Mouse (Mus musculus): Measurements from ENCODE around the gene Wnk4. TPM values are rescaled to one million over a fixed set of nuclear protein-coding genes. Genes with fewer than 3 reads are reported as not detected.

Gene Wnk4
- polyA plus RNA-seq, 1 experiment from 2014 or later = 6.2 TPM

DNA sequence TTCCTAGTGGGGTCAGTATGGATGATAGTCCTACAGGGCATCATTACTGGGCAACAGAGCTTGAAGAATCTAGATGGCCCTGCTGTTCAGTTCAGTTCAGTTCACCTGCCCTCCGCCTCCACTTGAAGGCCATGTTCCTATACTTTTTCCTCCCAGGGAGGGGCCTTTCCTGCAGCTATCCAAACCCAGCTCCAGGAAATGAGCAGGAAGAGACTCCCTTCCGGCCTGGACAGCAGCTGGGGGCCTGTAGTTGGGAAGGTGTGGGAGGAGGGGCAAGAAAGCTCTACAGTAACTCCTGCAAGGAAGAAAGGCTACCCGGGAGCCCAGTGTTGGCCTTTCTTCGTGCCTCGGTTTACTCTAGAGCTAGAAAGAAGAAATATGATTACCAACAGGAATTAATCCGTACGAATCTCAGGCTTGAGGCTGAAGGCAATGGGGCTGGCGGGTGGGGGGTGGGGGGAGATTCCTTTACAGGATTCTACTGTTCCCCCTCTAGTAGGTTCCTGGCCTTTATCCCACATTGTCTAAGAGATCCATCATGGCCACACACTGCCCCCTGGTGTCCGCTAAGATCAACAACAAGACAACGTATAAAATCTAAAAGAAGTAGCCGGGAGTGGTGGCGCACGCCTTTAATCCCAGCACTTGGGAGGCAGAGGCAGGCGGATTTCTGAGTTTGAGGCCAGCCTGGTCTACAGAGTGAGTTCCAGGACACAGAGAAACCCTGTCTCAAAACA is 11.9 kb upstream of the Wnk4 start:
- Histone ChIP-seq H3K4me3 (peak overlapping the region; percentile 70; the same call in 1 of the 2 replicates), H3K27ac (peak overlapping the region; percentile 64; the same call in 1 of the 2 replicates), H3K9me3 (replicated peaks) (no peaks in the 10 kb centered on the region), H3K4me1 (peaks cover 52% of the 10 kb centered on the region), H3K36me3 (no peaks in the 10 kb centered on the region), H3K27me3 (ENCODE audit: low read depth, poor library complexity, severe bottlenecking) (peaks cover 33% of the 10 kb centered on the region)
- WGBS = 28% methylated on average over 14 of the region's 14 CpGs
- peak; percentile 73 for DNase-seq (ENCODE audit: low spot score)

DNA sequence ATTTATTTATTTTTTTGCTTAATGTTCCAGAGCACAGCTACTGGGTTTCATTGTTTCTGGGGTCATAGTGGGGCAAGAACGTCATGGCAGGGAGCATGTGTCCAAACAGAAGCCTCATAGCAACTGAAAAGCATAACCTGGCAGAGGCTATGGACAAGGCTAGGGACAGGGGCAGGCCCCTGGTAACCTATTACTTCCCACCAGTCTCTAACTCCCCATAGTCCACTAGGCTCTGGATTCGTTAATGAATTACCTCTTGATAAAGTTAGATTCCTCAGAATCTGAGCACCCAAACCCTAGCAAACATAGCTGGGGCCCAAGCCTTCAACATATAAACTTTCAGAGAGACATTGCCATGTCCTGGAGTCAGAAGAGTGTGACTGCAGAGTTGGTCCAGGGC is 9.3 kb upstream of the Wnk4 start:
- peaks cover 6% of the 10 kb centered on the region for H3K36me3 ChIP-seq
- H3K9me3 ChIP-seq (replicated peaks) = no peaks in the 10 kb centered on the region
- DNase-seq (ENCODE audit: low spot score) = no peak
- H3K27me3 ChIP-seq (ENCODE audit: low read depth, poor library complexity, severe bottlenecking) = peaks cover 24% of the 10 kb centered on the region
- no peak overlapping the region for H3K27ac ChIP-seq
- peaks cover 40% of the 10 kb centered on the region for H3K4me1 ChIP-seq
- H3K4me3 ChIP-seq = no peak overlapping the region
- WGBS = 79% methylated on average over 2 of the region's 2 CpGs

DNA sequence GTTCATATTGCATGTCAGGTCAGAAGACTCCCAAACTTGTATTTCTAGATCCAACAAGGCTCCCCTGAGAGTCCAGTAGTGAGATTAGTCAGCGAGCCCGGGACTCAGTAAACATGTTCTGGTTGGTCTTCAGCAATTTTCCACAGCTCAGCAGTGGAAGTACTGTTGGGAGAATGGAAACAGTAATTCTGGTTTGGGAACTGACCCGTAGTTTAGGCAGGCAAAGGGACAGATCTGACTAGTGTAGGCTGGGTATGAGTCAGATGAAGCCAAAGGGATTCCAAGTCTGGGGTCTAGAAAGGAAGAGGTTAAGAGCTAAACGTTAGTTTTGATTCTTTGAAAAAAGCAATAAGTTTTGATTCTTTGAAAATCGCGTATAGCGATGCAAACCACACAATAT is 7.4 kb upstream of the Wnk4 start:
- H3K36me3 ChIP-seq = peaks cover 23% of the 10 kb centered on the region
- no peaks in the 10 kb centered on the region for H3K9me3 ChIP-seq (replicated peaks)
- peaks cover 26% of the 10 kb centered on the region for H3K4me1 ChIP-seq
- DNase-seq (ENCODE audit: low spot score) = peak; percentile 33
- H3K27me3 ChIP-seq (ENCODE audit: low read depth, poor library complexity, severe bottlenecking) = peaks cover 6% of the 10 kb centered on the region
- peak overlapping the region; percentile 94 for H3K27ac ChIP-seq
- H3K4me3 ChIP-seq = peak overlapping the region; percentile 95
- WGBS = 17% methylated on average over 7 of the region's 7 CpGs

DNA sequence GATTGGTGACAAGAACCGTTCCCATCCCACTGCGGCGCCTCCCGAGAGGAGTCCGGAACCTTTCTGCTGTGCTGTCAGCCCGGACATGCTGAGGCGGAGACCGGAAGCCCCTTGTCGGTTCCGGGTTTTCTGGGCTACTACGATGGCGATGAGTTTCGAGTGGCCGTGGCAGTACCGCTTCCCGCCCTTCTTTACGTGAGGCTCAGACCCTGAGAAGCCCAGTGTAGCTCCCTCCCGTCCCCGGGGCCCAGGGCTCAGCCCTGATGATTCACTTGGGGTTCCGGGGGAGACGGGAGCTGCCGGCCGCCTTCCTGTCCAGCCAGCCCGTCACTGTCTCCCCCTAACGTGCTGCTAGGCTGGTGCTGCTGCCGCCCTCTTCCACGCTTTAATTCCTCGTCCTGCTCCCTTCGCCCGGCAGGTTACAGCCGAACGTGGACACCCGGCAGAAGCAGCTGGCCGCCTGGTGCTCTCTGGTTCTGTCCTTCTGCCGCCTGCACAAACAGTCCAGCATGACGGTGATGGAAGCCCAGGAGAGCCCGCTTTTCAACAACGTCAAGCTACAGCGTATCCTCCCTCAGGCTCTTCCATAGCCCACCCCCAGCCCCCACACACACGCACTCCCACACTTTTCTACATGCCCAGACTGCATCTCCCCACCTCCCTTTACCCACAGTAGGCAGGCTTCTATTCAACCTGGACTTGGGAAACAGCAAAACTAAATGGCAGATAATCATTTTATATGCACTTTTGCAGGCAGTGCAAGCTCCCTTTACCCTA is 6.6 kb upstream of the Wnk4 start, which contains the start of gene Vps25:
TSS of gene Vps25 (plus strand) at position 95 of the 777 bp plus-strand sequence.
- H3K9me3 ChIP-seq (replicated peaks) = no peaks in the 10 kb centered on the region
- H3K27me3 ChIP-seq (ENCODE audit: low read depth, poor library complexity, severe bottlenecking) = no peaks in the 10 kb centered on the region
- peak within 1 kb of the TSS; percentile 94 for H3K27ac ChIP-seq
- peak within 1 kb of the TSS; percentile 95 for H3K4me3 ChIP-seq
- H3K4me1 ChIP-seq = peaks cover 28% of the 10 kb centered on the region
- peaks cover 28% of the 10 kb centered on the region for H3K36me3 ChIP-seq
- DNase-seq (ENCODE audit: low spot score) = peak; percentile 91
- WGBS = under 1% methylated on average over 40 of the region's 40 CpGs

DNA sequence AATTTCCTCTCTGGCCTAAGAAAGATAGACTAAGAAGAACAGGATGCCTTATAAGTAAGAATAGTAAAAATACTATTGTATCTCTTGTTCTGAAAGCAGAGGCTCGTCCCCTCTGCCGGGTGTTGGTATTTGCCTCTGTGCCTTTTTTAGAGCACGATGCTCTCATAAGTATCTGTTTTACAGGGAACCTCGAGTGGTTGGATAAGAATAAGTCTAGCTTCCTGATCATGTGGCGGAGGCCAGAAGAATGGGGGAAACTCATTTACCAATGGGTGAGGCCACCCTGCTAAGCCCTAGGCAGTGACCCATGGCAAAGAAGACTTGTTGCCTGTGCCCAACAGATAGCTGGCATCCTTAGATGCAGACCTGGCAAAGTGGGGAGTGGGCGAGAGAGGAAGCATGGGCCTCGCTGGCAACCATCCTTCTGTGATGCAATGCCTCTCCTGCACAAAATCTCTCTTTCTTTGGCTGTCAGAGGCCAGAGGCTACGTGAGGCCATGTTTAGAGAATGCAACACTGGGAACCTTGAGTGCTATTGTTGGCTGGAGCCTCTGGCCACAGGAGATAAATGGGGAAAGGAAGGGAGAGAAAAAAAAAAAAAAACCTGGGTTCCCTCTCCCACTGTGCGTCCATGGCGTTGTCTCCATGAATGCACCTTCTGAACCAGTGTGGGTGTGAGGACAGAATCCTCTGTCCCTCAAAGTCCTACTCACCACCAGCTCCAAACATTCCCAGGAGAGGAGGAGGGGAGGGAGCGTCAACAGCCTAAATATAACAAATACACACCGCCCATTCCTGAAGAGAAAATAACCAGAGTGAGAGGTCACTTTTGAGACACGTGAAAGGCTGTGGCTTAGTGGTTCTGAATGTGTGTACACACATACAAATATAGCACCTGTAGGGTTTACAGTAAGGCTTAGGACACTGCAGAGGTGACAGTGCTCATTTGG is 4.3 kb upstream of the Wnk4 start:
- 0 out of 2 replicates have a peak, but pooled peaks cover 6% of the 10 kb centered on the region for H3K27me3 ChIP-seq (ENCODE audit: low read depth, poor library complexity, severe bottlenecking)
- peaks cover 35% of the 10 kb centered on the region for H3K36me3 ChIP-seq
- H3K4me1 ChIP-seq = peaks cover 51% of the 10 kb centered on the region
- no peak for DNase-seq (ENCODE audit: low spot score)
- H3K9me3 ChIP-seq (replicated peaks) = no peaks in the 10 kb centered on the region
- H3K27ac ChIP-seq = no peak overlapping the region
- H3K4me3 ChIP-seq = no peak overlapping the region
- 94% methylated on average over 13 of the region's 13 CpGs for WGBS

- Histone ChIP-seq H3K36me3 (peaks cover 35% of the 10 kb centered on the region), H3K4me1 (peaks cover 67% of the 10 kb centered on the region), H3K4me3 (peak overlapping the region; percentile 67), H3K27me3 (ENCODE audit: low read depth, poor library complexity, severe bottlenecking) (peaks cover 38% of the 10 kb centered on the region), H3K9me3 (replicated peaks) (no peaks in the 10 kb centered on the region), H3K27ac (peak overlapping the region; percentile 84)
- DNase-seq (ENCODE audit: low spot score) = no peak
- 26% methylated on average over 6 of the region's 6 CpGs for WGBS
These were observed 1.1 kb upstream of the Wnk4 start for GRCm38 (mm10) chr11:101259261-101259712.

- H3K4me3 ChIP-seq = peak overlapping the region; percentile 67
- under 1% methylated on average over 30 of the region's 30 CpGs for WGBS
- peak overlapping the region; percentile 84 for H3K27ac ChIP-seq
- peaks cover 31% of the 10 kb centered on the region for H3K36me3 ChIP-seq
- peaks cover 72% of the 10 kb centered on the region for H3K4me1 ChIP-seq
- H3K27me3 ChIP-seq (ENCODE audit: low read depth, poor library complexity, severe bottlenecking) = peaks cover 54% of the 10 kb centered on the region
- no peaks in the 10 kb centered on the region for H3K9me3 ChIP-seq (replicated peaks)
- DNase-seq (ENCODE audit: low spot score) = peak; percentile 61
These were observed 536 bp downstream of the Wnk4 start for GRCm38 (mm10) chr11:101260826-101261380.

- peak overlapping the region; percentile 67 for H3K4me3 ChIP-seq
- peaks cover 69% of the 10 kb centered on the region for H3K27me3 ChIP-seq (ENCODE audit: low read depth, poor library complexity, severe bottlenecking)
- DNase-seq (ENCODE audit: low spot score) = peak; percentile 53
- H3K27ac ChIP-seq = peak overlapping the region; percentile 12; the same call in 1 of the 2 replicates
- peaks cover 72% of the 10 kb centered on the region for H3K4me1 ChIP-seq
- 1% methylated on average over 24 of the region's 24 CpGs for WGBS
- H3K36me3 ChIP-seq = peaks cover 17% of the 10 kb centered on the region
- no peaks in the 10 kb centered on the region for H3K9me3 ChIP-seq (replicated peaks)
These were observed 2.1 kb downstream of the Wnk4 start for GRCm38 (mm10) chr11:101262272-101262967.

DNA sequence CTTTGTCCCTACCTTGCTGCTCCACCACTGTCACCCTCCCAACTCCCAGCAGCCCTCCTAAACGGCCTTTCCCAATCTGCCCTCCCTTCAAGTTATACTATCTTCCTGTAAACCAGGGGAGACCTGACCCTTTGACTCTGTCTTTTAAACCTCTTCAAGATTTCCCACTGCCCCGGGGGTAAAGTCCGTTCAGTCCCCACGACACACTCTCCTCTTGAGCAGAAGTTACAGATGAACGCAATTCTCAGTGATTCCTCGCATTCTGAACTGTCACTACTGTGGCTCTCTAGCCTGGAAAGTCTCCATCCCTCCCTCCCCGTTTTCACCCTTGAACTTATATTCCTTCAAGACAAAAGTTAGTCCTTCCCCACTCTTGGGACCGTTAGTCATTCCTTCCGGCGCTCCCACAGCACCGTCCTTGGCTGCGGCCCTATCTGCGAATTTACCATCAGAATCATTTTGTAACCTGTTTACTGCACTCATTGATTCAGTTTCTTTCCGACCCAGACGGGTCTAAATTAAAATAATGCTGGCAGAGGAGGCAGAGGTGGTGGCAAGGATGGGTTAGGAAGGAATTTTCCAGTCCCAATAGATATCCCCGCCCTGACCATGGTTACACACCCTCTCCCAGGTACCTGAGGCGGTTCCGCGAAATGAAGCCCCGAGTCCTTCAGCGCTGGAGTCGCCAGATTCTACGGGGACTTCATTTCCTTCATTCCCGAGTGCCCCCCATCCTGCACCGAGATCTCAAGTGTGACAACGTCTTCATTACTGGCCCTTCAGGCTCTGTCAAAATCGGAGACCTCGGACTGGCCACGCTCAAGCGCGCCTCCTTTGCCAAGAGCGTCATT is 3.0 kb downstream of the Wnk4 start:
- WGBS = 3% methylated on average over 32 of the region's 32 CpGs
- peaks cover 67% of the 10 kb centered on the region for H3K4me1 ChIP-seq

DNA sequence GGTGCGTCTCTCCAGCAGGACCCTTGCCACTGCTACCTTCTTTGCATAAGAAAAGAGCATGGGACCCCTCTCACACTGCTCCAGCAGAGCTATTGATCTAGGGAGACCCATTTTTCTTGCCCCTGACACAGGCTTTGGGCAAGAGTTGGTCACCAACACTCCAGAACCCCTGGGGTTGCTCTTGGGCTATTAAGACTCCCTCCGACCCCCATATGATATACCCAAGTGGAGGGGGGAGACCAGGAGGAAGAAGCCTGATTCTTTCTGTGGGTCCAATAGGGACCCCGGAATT is 3.6 kb downstream of the Wnk4 start:
- H3K36me3 ChIP-seq = peaks cover 6% of the 10 kb centered on the region; the same call in 1 of the 2 replicates
- 0 out of 2 replicates have a peak overlapping the region, but pooled peaks have one; percentile 3 for H3K4me3 ChIP-seq
- peak; percentile 39 for DNase-seq (ENCODE audit: low spot score)
- no peaks in the 10 kb centered on the region for H3K9me3 ChIP-seq (replicated peaks)
- peaks cover 62% of the 10 kb centered on the region for H3K4me1 ChIP-seq
- WGBS = 13% methylated on average over 3 of the region's 3 CpGs
- no peak overlapping the region for H3K27ac ChIP-seq
- H3K27me3 ChIP-seq (ENCODE audit: low read depth, poor library complexity, severe bottlenecking) = peaks cover 84% of the 10 kb centered on the region

More for the DNA sequence above, 3.0 kb downstream of the Wnk4 start:
- Histone ChIP-seq H3K4me3 (peak overlapping the region; percentile 3; the same call in 1 of the 2 replicates), H3K27me3 (ENCODE audit: low read depth, poor library complexity, severe bottlenecking) (peaks cover 78% of the 10 kb centered on the region), H3K9me3 (replicated peaks) (no peaks in the 10 kb centered on the region), H3K27ac (no peak overlapping the region), H3K36me3 (peaks cover 9% of the 10 kb centered on the region)
- peak; percentile 42 for DNase-seq (ENCODE audit: low spot score)

DNA sequence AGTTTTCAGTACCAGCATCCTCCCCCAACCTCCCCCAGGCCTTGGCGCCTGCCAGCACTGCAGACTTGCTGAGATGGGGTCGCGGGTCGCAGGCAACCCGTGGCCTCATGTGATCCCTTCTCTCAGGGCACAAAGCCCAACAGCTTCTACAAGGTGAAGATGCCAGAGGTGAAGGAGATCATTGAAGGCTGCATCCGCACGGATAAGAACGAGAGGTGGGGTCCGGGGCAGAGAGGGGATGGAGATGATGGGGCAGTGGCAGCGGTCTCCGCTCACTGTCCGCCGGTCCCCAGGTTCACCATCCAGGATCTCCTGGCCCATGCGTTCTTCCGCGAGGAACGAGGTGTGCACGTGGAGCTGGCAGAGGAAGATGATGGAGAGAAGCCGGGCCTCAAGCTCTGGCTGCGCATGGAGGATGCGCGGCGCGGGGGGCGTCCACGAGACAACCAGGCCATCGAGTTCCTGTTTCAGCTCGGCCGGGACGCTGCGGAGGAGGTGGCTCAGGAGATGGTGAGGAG is 4.6 kb downstream of the Wnk4 start:
- H3K27ac ChIP-seq = peak overlapping the region; percentile 63; the same call in 1 of the 2 replicates
- peaks cover 89% of the 10 kb centered on the region for H3K27me3 ChIP-seq (ENCODE audit: low read depth, poor library complexity, severe bottlenecking)
- WGBS = under 1% methylated on average over 31 of the region's 31 CpGs
- peak; percentile 63 for DNase-seq (ENCODE audit: low spot score)
- H3K4me1 ChIP-seq = peaks cover 60% of the 10 kb centered on the region
- no peaks in the 10 kb centered on the region for H3K9me3 ChIP-seq (replicated peaks)
- H3K36me3 ChIP-seq = no peaks in the 10 kb centered on the region
- H3K4me3 ChIP-seq = peak overlapping the region; percentile 52
